Mouse (Mus musculus) heart, postnatal 4 days (tissue): ENCODE measurements around the gene Tmem104. TPM values are rescaled to one million over a fixed set of nuclear protein-coding genes. Genes with fewer than 3 reads are reported as not detected.

Experiments used
- DNase-seq: peaks from one replicate; pipeline ENCODE4 v3.0.0; 2021
- total RNA-seq, 2 experiments: library from RNA; stranded (reverse); gene quantifications; 2 replicates each; pipeline ENCODE4 v1.2.3; 2021

The Tmem104 gene
- total RNA-seq, 2 experiments from 2014 or later: 5.2 to 9.3 TPM

GRCm38 (mm10) chr11:115265771-115266399 is 78.6 kb downstream of the Tmem104 start:
- DNase-seq: no peak

- no peak for DNase-seq
These were observed 79.1 kb downstream of the Tmem104 start for GRCm38 (mm10) chr11:115266400-115266778.

GRCm38 (mm10) chr11:115267061-115267883 is 80.0 kb downstream of the Tmem104 start, which contains the start of gene Grin2c:
TSS of gene Grin2c (minus strand) at chr11:115267243.
- no peak for DNase-seq

- DNase-seq: no peak
These were observed 80.7 kb downstream of the Tmem104 start for GRCm38 (mm10) chr11:115267958-115268357.

- DNase-seq: no peak
These were observed 82.2 kb downstream of the Tmem104 start for GRCm38 (mm10) chr11:115269330-115270066.

GRCm38 (mm10) chr11:115270148-115270861 is 83.0 kb downstream of the Tmem104 start:
- peak; percentile 89 for DNase-seq

- no peak for DNase-seq
These were observed 83.8 kb downstream of the Tmem104 start for GRCm38 (mm10) chr11:115271052-115271451.

GRCm38 (mm10) chr11:115271481-115271880 is 84.2 kb downstream of the Tmem104 start:
- no peak for DNase-seq

GRCm38 (mm10) chr11:115272894-115273498 is 85.7 kb downstream of the Tmem104 start:
- DNase-seq: no peak

GRCm38 (mm10) chr11:115273735-115274134 is 86.4 kb downstream of the Tmem104 start:
- no peak for DNase-seq

- no peak for DNase-seq
These were observed 86.9 kb downstream of the Tmem104 start for GRCm38 (mm10) chr11:115274178-115274577.

GRCm38 (mm10) chr11:115274771-115275170 is 87.5 kb downstream of the Tmem104 start:
- no peak for DNase-seq

GRCm38 (mm10) chr11:115275509-115275908 is 88.2 kb downstream of the Tmem104 start:
- no peak for DNase-seq

- no peak for DNase-seq
These were observed 88.7 kb downstream of the Tmem104 start for GRCm38 (mm10) chr11:115275954-115276353.

GRCm38 (mm10) chr11:115276780-115277603 is 89.7 kb downstream of the Tmem104 start, which contains the start of gene Fdxr:
TSS of gene Fdxr (minus strand) at chr11:115277050.
- peak; percentile 99 for DNase-seq

- DNase-seq: no peak
These were observed 90.3 kb downstream of the Tmem104 start for GRCm38 (mm10) chr11:115277604-115277975.

GRCm38 (mm10) chr11:115278176-115278575 is 90.9 kb downstream of the Tmem104 start:
- no peak for DNase-seq

GRCm38 (mm10) chr11:115279726-115280125 is 92.4 kb downstream of the Tmem104 start:
- DNase-seq: no peak

- DNase-seq: no peak
These were observed 95.0 kb downstream of the Tmem104 start for GRCm38 (mm10) chr11:115282295-115282694.

- DNase-seq: no peak
These were observed 95.6 kb downstream of the Tmem104 start for GRCm38 (mm10) chr11:115282723-115283485.
